Mouse (Mus musculus) gastrocnemius, postnatal 14 days (tissue): Measurements from ENCODE around the gene Pax9. TPM values are rescaled to one million over a fixed set of nuclear protein-coding genes. Genes with fewer than 3 reads are reported as not detected.

Experiments
- DNase-seq: peaks from one replicate; pipeline ENCODE4 v3.0.0; 2021; ENCODE audit warnings: mixed read lengths
- intact Hi-C: fragments of 180-260 bp; cut with DNase I; formaldehyde crosslinking; loops from one replicate; pipeline ENCODE4 v1.15.1; 2025; ENCODE audit warnings: low total_unique reads
- long read RNA-seq, 2 experiments: library from polyadenylated mRNA; stranded (forward); transcript quantifications; one replicate each; pipeline ENCODE4 v2.0.0; 2021
- total RNA-seq, 2 experiments: library from RNA; stranded (reverse); gene quantifications; 2 replicates each; pipeline ENCODE4 v1.2.3; 2021

Gene Pax9
- total RNA-seq, result under 1 TPM in 1 of 2 experiments, not detected in 1; 0.04 TPM
- long read RNA-seq, experiment 1, result 0 reads
- long read RNA-seq, experiment 2, result 0 reads

- intact Hi-C loops, result no loop called here
- DNase-seq, result no peak
These were observed at the start of gene Pax9 for GRCm38 (mm10) chr12:56691427-56692079. TSS of gene Pax9 (plus strand) at chr12:56691767.

DNA sequence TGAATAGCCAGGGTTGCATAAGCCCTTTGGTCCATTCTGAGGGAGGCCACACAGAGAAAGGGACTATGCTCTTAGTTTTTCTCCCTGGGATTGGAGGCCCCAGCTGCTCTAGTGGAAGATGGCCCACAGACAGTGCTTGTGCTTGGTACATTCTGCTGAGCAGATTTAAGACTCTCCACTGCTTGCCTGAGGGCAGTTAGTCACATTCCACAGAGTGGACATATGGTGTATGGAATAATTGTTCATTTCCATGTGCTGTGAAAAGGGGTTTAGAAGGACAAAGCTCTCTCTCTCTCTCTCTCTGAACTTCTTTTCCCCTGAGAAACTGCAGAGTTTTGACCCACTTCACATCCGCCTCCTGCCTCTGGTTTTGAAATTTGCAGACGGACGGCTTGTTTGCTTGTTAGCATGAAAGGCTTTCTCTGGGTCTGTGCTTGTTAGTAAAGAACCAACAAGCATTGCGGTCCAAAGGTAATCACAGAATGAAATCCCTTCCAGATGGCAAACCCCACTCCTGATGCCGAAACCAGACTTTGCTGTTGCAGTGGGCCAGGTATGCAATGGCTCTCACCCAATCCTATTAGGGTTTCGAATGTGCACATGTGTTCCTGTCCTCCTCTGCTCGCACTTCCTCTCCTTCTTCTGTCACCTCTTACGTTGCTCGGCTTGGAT is 22.0 kb upstream of the Pax9 start:
- intact Hi-C loops, result no loop called here
- DNase-seq, result no peak

DNA sequence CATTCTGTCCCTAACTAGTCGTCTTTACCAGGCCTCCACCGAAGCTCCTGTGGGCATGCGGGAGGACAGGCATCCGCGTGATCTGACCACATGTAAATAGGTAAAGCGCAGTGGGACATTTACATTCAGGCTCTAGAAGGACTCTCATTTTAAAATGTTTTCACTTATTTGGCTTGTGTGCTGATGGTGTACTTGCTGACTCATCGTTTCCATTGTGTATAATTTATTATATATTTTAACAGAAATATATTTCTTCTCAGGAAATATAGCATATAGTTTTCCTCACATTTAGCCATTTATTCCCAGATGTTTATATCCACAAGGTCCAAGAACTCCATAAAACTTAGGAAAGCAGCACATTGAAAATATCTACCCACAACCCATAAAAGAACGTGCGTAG is 20.8 kb upstream of the Pax9 start:
- intact Hi-C loops, result no loop called here

DNA sequence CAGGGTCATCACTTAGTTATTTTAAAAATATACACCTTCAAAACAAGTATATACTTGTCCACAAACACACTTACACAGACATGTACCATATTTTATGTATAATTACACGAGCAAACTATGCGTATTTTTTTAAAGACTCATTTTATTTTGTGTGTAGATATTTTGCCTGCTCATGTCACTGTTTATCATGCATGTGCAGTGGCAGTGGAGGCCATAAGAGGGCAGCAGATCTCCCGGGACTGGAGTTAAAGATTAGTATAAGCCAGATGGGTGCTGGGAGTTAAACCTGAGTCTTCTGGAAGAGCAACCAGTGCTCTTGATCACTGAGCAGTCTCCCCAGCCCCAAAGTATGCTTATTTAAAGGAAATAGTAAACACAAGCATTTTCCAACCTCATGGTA is 16.8 kb upstream of the Pax9 start:
- intact Hi-C loops, result loop anchor here (5.0 kb wide), 1 partner anchor 318 kb away; no protein-coding TSS in a partner anchor
- no peak for DNase-seq

More for the DNA sequence above, 20.8 kb upstream of the Pax9 start:
- DNase-seq, result no peak

GRCm38 (mm10) chr12:56677620-56678019 is 13.9 kb upstream of the Pax9 start:
- no peak for DNase-seq
- intact Hi-C loops, result loop anchor here (5.0 kb wide), 1 partner anchor 315 kb away; no protein-coding TSS in a partner anchor

DNA sequence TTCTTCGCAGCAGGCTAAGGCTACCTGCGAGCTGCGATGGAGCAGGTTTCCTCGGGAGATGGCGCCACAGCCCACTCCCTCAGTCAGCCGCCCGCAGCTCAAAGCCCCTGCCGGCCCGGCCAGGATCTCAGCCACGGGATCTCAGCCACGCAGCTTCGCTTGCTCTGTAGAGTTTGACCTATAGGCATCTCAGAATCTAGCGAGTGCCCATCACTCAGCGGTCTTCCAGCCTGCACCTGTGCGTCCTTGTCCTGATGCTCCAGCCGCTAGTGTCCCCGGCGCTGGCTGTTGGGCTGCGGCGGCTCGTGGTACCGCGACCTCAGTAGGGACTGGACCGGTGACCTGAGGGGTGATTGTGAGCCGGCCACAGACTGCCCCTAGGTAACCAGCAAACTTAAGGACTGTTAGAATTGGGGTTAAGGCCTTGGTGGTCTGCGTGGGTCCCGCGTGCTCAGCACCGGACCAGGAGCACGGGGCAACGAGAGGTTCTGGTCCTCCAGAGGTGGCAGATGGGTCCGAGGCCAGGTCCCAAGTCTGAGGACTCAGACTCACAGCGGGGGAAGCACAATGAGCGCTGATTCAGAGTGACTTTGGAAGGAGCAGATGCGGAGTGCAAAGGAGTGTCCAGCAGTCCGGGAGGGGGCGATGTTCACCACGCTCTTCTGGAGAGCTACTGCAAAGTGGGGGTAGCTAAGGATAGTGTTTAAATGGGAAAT is 10.3 kb upstream of the Pax9 start:
- intact Hi-C loops, result no loop called here
- DNase-seq, result no peak

- no peak for DNase-seq
- intact Hi-C loops, result no loop called here
These were observed 3.7 kb upstream of the Pax9 start for GRCm38 (mm10) chr12:56687640-56688481.

- DNase-seq, result no peak
- intact Hi-C loops, result no loop called here
These were observed 3.1 kb upstream of the Pax9 start for GRCm38 (mm10) chr12:56688482-56688840.

GRCm38 (mm10) chr12:56688920-56689319 is 2.6 kb upstream of the Pax9 start:
- no peak for DNase-seq
- intact Hi-C loops, result no loop called here

DNA sequence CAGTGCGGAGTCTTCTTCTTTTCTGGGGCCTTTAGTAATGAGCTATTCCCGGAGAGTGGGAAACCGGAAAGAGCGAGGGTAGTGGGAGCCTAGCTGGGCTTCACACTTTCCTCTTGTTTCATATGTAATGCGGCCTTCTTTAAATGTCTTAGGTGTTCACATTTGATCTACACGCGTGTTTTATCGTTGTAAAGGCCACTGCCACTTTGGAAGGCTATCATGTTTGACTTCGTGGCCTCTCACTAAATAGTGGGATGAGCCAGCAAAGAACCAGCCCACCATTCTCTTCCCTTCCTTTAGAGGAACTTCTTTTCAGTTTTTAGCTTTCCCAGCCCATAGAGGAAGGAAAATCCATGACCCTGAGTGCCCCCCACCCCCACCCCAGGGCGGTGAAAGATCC is 2.2 kb upstream of the Pax9 start:
- intact Hi-C loops, result no loop called here
- no peak for DNase-seq

GRCm38 (mm10) chr12:56689736-56690135 is 1.8 kb upstream of the Pax9 start:
- no peak for DNase-seq
- intact Hi-C loops, result no loop called here

DNA sequence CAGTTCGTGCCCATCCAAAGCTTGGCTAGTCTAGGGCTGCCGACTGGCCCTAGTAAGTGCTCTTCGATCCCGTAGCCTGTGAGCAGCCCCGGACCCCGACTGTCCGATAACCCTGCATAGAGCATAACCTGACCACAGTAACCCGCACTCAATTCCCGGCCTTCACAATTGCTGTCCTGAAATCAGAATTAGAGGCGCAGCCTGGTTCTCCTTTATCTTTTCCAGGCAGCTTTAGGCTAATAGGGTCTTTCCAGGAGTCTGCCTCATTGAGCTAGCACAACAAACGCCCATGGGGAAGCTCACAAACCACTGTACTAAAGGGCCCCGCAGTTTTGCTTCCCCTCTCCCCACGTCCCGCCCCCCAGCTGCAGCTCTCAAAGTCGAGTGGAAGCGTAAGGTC is 1.2 kb upstream of the Pax9 start:
- no peak for DNase-seq
- intact Hi-C loops, result no loop called here

DNA sequence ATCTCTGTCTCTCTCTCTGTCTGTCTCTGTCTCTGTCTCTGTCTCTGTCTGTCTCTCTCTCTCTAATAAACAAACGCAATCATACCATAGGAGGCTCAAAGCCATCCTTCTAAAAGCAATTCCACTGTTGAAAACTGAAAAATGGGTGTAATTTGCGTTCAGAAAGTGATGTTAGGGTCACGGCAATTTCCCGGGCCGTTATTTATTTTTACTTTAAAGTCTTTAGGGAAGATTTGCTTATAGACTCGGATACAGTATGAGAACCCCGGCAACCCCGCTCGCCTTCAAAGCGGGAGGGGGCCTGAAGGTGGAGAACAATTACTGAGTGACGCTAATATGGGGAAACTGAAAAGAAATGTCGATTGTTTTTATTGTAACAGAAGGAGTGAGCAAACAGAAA is 566 bp upstream of the Pax9 start:
- DNase-seq, result no peak
- intact Hi-C loops, result no loop called here

DNA sequence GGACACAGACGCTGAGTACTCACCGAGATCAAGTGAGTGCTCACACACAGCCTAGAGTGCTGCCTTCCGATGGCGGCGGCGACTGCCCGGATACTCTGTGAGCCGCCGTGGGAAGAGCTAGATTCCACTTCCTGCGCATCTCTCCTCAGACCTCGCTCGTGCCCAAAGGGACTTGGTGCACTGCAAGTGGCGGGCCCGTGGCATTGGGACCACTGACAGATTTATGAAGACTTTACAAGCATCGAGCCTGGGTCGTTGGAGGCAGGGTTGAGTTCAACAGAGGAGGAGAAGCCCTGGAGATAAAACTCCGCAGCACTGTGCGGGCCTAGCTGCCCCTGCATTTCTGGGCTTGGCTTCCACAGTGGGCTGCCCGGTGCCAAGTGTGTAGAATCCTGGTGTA is 969 bp downstream of the Pax9 start:
- no peak for DNase-seq
- intact Hi-C loops, result no loop called here

- intact Hi-C loops, result no loop called here
These were observed 2.0 kb downstream of the Pax9 start for GRCm38 (mm10) chr12:56693411-56694098.

GRCm38 (mm10) chr12:56694361-56694760 is 2.8 kb downstream of the Pax9 start:
- no peak for DNase-seq
- intact Hi-C loops, result no loop called here

More at GRCm38 (mm10) chr12:56693411-56694098, 2.0 kb downstream of the Pax9 start:
- DNase-seq, result no peak

GRCm38 (mm10) chr12:56694936-56695335 is 3.4 kb downstream of the Pax9 start:
- intact Hi-C loops, result no loop called here
- no peak for DNase-seq

GRCm38 (mm10) chr12:56695358-56696173 is 4.0 kb downstream of the Pax9 start:
- intact Hi-C loops, result no loop called here
- peak; percentile 63 for DNase-seq
